Comparison of ENCODE assay signal across 8 mouse cellular contexts in genomic region chr14:102980986-102981385, GRCm38 (mm10). TPM values are rescaled to one million over a fixed set of nuclear protein-coding genes. Genes with fewer than 3 reads are reported as not detected.
DNase-seq lines count a peak whose midpoint lies in the region; ATAC-seq and TF ChIP-seq lines count a peak whose summit lies in the region.

No protein-coding gene starts in this region.

- H3K9me3 ChIP-seq in hindbrain, postnatal 0 days (ENCODE audit: low read length) = no peaks in the 10 kb centered on the region
- H3K9me3 ChIP-seq in midbrain, postnatal 0 days (ENCODE audit: low read length) = no peaks in the 10 kb centered on the region

- 0 out of 2 replicates have a peak, but pooled peaks cover 5% of the 10 kb centered on the region for H3K4me1 ChIP-seq in hindbrain, postnatal 0 days (ENCODE audit: insufficient read depth, low read length)
- peaks cover 3% of the 10 kb centered on the region; the same call in 1 of the 2 replicates for H3K4me1 ChIP-seq in midbrain, postnatal 0 days (ENCODE audit: insufficient read depth, low read length)

- no peaks in the 10 kb centered on the region for H3K36me3 ChIP-seq in hindbrain, postnatal 0 days (ENCODE audit: insufficient read depth, low read length)
- no peaks in the 10 kb centered on the region for H3K36me3 ChIP-seq in midbrain, postnatal 0 days (ENCODE audit: insufficient read depth, low read length)

- no peak for TF ChIP-seq CTCF in hindbrain, postnatal 0 days (IDR thresholded peaks at IDR 0.05; ENCODE audit: low read depth)
- TF ChIP-seq CTCF in midbrain, postnatal 0 days (IDR thresholded peaks at IDR 0.05) = no peak

- H3K4me3 ChIP-seq in hindbrain, postnatal 0 days (ENCODE audit: low read length) = peak overlapping the region; percentile 82
- H3K4me3 ChIP-seq in midbrain, postnatal 0 days (ENCODE audit: low read depth, low read length) = peak overlapping the region; percentile 87

- H3K27ac ChIP-seq in hindbrain, postnatal 0 days = peak overlapping the region; percentile 73; the same call in 1 of the 2 replicates
- H3K27ac ChIP-seq in midbrain, postnatal 0 days (ENCODE audit: low read depth, low read length) = peak overlapping the region; percentile 83; the same call in 1 of the 2 replicates

- ATAC-seq in CD4-positive, CD25-positive, alpha-beta regulatory T cell, adult 4 months = no peak
- no peak for ATAC-seq in hindbrain, postnatal 0 days
- no peak for ATAC-seq in midbrain, postnatal 0 days (ENCODE audit: low FRiP score)

- no peaks in the 10 kb centered on the region for H3K27me3 ChIP-seq in hindbrain, postnatal 0 days (ENCODE audit: insufficient read depth, low read length)
- H3K27me3 ChIP-seq in midbrain, postnatal 0 days (ENCODE audit: insufficient read depth, low read length) = no peaks in the 10 kb centered on the region

- peak; percentile 13 for DNase-seq in CD4-positive, CD25-positive, alpha-beta regulatory T cell, adult 2 months (ENCODE audit: low read depth, low spot score)
- peak; percentile 17 to 37 for DNase-seq in right cerebral cortex, adult 2 months (ENCODE audit: low spot score in 2 of 2)
- no peak for DNase-seq in right cerebral cortex, postnatal 4 days
- DNase-seq in hindbrain, postnatal 0 days (ENCODE audit: low spot score) = no peak
- no peak for DNase-seq in midbrain, postnatal 0 days (ENCODE audit: low spot score)
- no peak for DNase-seq in spleen, adult 12 weeks (ENCODE audit: low spot score)
- no peak for DNase-seq in gastrocnemius, adult 18-20 months (ENCODE audit: low spot score)

- H3K4me2 ChIP-seq in hindbrain, postnatal 0 days (ENCODE audit: low read depth, low read length) = peak overlapping the region; percentile 63
- H3K4me2 ChIP-seq in midbrain, postnatal 0 days (ENCODE audit: low read depth, low read length, poor library complexity, severe bottlenecking) = peak overlapping the region; percentile 88

- WGBS in hindbrain, postnatal 0 days = 11% methylated on average over 14 of the region's 14 CpGs
- 5% methylated on average over 14 of the region's 14 CpGs for WGBS in midbrain, postnatal 0 days

- peak overlapping the region; percentile 74 for H3K9ac ChIP-seq in hindbrain, postnatal 0 days (replicated peaks; ENCODE audit: low read length)
- H3K9ac ChIP-seq in midbrain, postnatal 0 days (replicated peaks; ENCODE audit: low read length, poor library complexity, severe bottlenecking) = peak overlapping the region; percentile 77

RNA-seq across cellular contexts. Expression of gene Kctd12, which starts 1.5 kb away (rescaled TPM):
- polyA plus RNA-seq in CD4-positive, CD25-positive, alpha-beta regulatory T cell, adult 4 months (2017; shearing (Covaris generic)) = 1 to 10 TPM; 1.0 to 1.6 TPM
- 93.9 and 98.8 TPM in 2 replicates for total RNA-seq in hindbrain, postnatal 0 days (2014; rRNA removed)
- 11.1 and 12.6 TPM in 2 replicates for polyA plus RNA-seq in hindbrain, postnatal 0 days (2015; fragmentation: Nextera tagmentation; extraction: Ambion mirVana)
- 125 and 145 TPM in 2 replicates for total RNA-seq in midbrain, postnatal 0 days (2014; rRNA removed)
- 11.4 and 13.0 TPM in 2 replicates for polyA plus RNA-seq in midbrain, postnatal 0 days (2015; fragmentation: Nextera tagmentation; extraction: Ambion mirVana)
- 1 to 10 TPM; 6.5 to 8.0 TPM for total RNA-seq in gastrocnemius, adult 18-20 months (2021)

Comparison
In these comparisons a context has a peak if more than half of its experiments do, and no peak if none do; other contexts are left out.
1. DNase-seq: peak in CD4-positive, CD25-positive, alpha-beta regulatory T cell, adult 2 months (single experiment) and right cerebral cortex, adult 2 months (2 of 2); none in right cerebral cortex, postnatal 4 days (single experiment), hindbrain, postnatal 0 days (single experiment), midbrain, postnatal 0 days (single experiment), spleen, adult 12 weeks (single experiment) and gastrocnemius, adult 18-20 months (single experiment).
2. RNA of gene Kctd12, which starts 1.5 kb away (total RNA-seq): 125 to 145 TPM in midbrain, postnatal 0 days and 93.9 to 98.8 TPM in hindbrain, postnatal 0 days; 6.5 to 8.0 TPM in gastrocnemius, adult 18-20 months; every median in the first group is over 10 times any median in the second.